ENCODE assay signal across 10 mouse cellular contexts in genomic region chr14:4110426-4110825, GRCm38 (mm10). TPM values are rescaled to one million over a fixed set of nuclear protein-coding genes. Genes with fewer than 3 reads are reported as not detected.
A peak's percentile ranks its signal among the peaks of the same experiment; 100 is the strongest.
DNase-seq lines count a peak whose midpoint lies in the region; ATAC-seq and TF ChIP-seq lines count a peak whose summit lies in the region.
"Not testable (repeated sequence)": the region's sequence is repeated elsewhere in the genome, so short reads cannot be mapped to it uniquely, and the experiment has no call there.
"Had no signal": no experiment of that assay in that cellular context is flagged by ENCODE, and none has a peak within 500 bp of the region (broad histone marks: within the 10 kb centered on the region; RNA-seq: fewer than 3 reads in every experiment).

Gene Gm8108 (plus strand): TSS chr14:4110526.

- peak within 1 kb of the TSS; percentile 47 for H3K4me3 ChIP-seq in embryonic facial prominence, embryonic 13.5 days
- H3K4me3 ChIP-seq in hindbrain, embryonic 11.5 days (ENCODE audit: low read depth, low read length) = peak within 1 kb of the TSS; percentile 27
- not testable (repeated sequence) for H3K4me3 ChIP-seq in liver, postnatal 0 days (ENCODE audit: low read depth, low read length)
- peak within 1 kb of the TSS; percentile 29 for H3K4me3 ChIP-seq in testis, adult 2 months (ENCODE audit: control insufficient read depth, low read depth, low read length)

- WGBS in embryonic facial prominence, embryonic 13.5 days = 7% methylated on average over 32 of the region's 37 CpGs
- 3% methylated on average over 26 of the region's 37 CpGs for WGBS in hindbrain, embryonic 11.5 days
- 1% methylated on average over 21 of the region's 37 CpGs for WGBS in liver, postnatal 0 days (ENCODE audit: insufficient replicate concordance)

- not testable (repeated sequence) for H3K36me3 ChIP-seq in embryonic facial prominence, embryonic 13.5 days; hindbrain, embryonic 11.5 days (ENCODE audit: control insufficient read depth, insufficient read depth, low read length); liver, postnatal 0 days (replicated peaks; ENCODE audit: insufficient read depth, low read length); testis, adult 2 months (ENCODE audit: control insufficient read depth, insufficient read depth, low read length)

- not testable (repeated sequence) for TF ChIP-seq EP300 in liver, postnatal 0 days (IDR thresholded peaks at IDR 0.05; ENCODE audit: low read depth)

- H3K9me3 ChIP-seq in embryonic facial prominence, embryonic 13.5 days; hindbrain, embryonic 11.5 days (ENCODE audit: control insufficient read depth, low read length); liver, postnatal 0 days (ENCODE audit: low read length): not testable (repeated sequence)

- H3K9ac ChIP-seq in embryonic facial prominence, embryonic 13.5 days = peak within 1 kb of the TSS; percentile 55; the same call in 1 of the 2 replicates
- H3K9ac ChIP-seq in hindbrain, embryonic 11.5 days (ENCODE audit: low read depth, low read length); liver, postnatal 0 days (replicated peaks): not testable (repeated sequence)

- TF ChIP-seq CTCF in liver, postnatal 0 days (IDR thresholded peaks at IDR 0.05; ENCODE audit: low read depth); testis, adult 2 months (IDR thresholded peaks at IDR 0.05; ENCODE audit: control insufficient read depth, insufficient read depth, insufficient replicate concordance, low read depth, low read length): not testable (repeated sequence)

- not testable (repeated sequence) for ATAC-seq in embryonic facial prominence, embryonic 13.5 days (ENCODE audit: insufficient number of reproducible peaks, insufficient read depth, low FRiP score, low TSS enrichment, low read depth); hindbrain, embryonic 11.5 days (ENCODE audit: low FRiP score); liver, postnatal 0 days

- not testable (repeated sequence) for TF ChIP-seq POLR2A in testis, adult 2 months (IDR thresholded peaks at IDR 0.05; ENCODE audit: control insufficient read depth, low read depth, low read length)

- not testable (repeated sequence) for H3K27ac ChIP-seq in embryonic facial prominence, embryonic 13.5 days; hindbrain, embryonic 11.5 days (ENCODE audit: low read depth, low read length); liver, postnatal 0 days (ENCODE audit: low read depth); testis, adult 2 months (ENCODE audit: control insufficient read depth, insufficient read depth, low read depth, low read length)

- peak within 1 kb of the TSS; percentile 60 for H3K4me2 ChIP-seq in embryonic facial prominence, embryonic 13.5 days
- peak within 1 kb of the TSS; percentile 36 for H3K4me2 ChIP-seq in hindbrain, embryonic 11.5 days (replicated peaks; ENCODE audit: low read depth, low read length)
- not testable (repeated sequence) for H3K4me2 ChIP-seq in liver, postnatal 0 days (ENCODE audit: low read depth, low read length)

- not testable (repeated sequence) for H3K4me1 ChIP-seq in embryonic facial prominence, embryonic 13.5 days; hindbrain, embryonic 11.5 days (replicated peaks; ENCODE audit: control insufficient read depth, insufficient read depth, low read length); liver, postnatal 0 days (ENCODE audit: insufficient read depth); testis, adult 2 months (ENCODE audit: control insufficient read depth, insufficient read depth, low read length)

- peak; percentile 26 for DNase-seq in Muller cell, postnatal 12 days (ENCODE audit: inconsistent ontology term)
- peak; percentile 5 to 44 for DNase-seq in heart, adult 18-20 months
- peak; percentile 18 for DNase-seq in hindbrain, embryonic 11.5 days (ENCODE audit: low spot score)
- DNase-seq in kidney, postnatal 10 days = peak; percentile 37
- DNase-seq in liver, postnatal 0 days = peak; percentile 8
- peak; percentile 15 for DNase-seq in neural tube, embryonic 10.5 days (ENCODE audit: extremely low spot score, low spot score)

- H3K27me3 ChIP-seq in embryonic facial prominence, embryonic 13.5 days; hindbrain, embryonic 11.5 days (ENCODE audit: control insufficient read depth, insufficient read depth, low read length); liver, postnatal 0 days (ENCODE audit: insufficient read depth, low read length); testis, adult 2 months (ENCODE audit: control insufficient read depth, insufficient read depth, low read length): not testable (repeated sequence)

RNA-seq across cellular contexts. Expression of gene Gm8108, which starts in this region (rescaled TPM):
- polyA plus RNA-seq in embryonic facial prominence, embryonic 13.5 days (2015; fragmentation: Nextera tagmentation; extraction: Ambion mirVana) = 0.81 and 1.3 TPM in 2 replicates
- total RNA-seq in heart, adult 18-20 months (2021) = under 1 TPM in 1 of 2 experiments, not detected in 1; 0.62 TPM
- 0.42 TPM in 1 of 2 replicates, not detected in the other for polyA plus RNA-seq in hindbrain, embryonic 11.5 days (2014; fragmentation: Nextera tagmentation; extraction: Ambion mirVana)
- not detected in 2 replicates for polyA plus RNA-seq in liver, postnatal 0 days (2015; fragmentation: Nextera tagmentation; extraction: Ambion mirVana)
- 2.1 and 2.4 TPM in 2 replicates for polyA plus RNA-seq in testis, adult 2 months (2012; rRNA removed)
- total RNA-seq: adrenal gland, adult 2 months had no signal
- polyA plus RNA-seq: adrenal gland, adult 2 months; lung, adult 2 months had no signal

Comparison
In these comparisons a context has a peak if more than half of its experiments do, and no peak if none do; other contexts are left out.
1. Peak in DNase-seq in heart, adult 18-20 months; RNA of the gene not detected or under 1 TPM.
2. Peak in DNase-seq, H3K4me3 ChIP-seq and H3K4me2 ChIP-seq in hindbrain, embryonic 11.5 days; RNA of the gene not detected or under 1 TPM.
3. Peak in DNase-seq in liver, postnatal 0 days; RNA of the gene not detected or under 1 TPM.